Mouse (Mus musculus): ENCODE measurements around the gene Sult2b1. TPM values are rescaled to one million over a fixed set of nuclear protein-coding genes. Genes with fewer than 3 reads are reported as not detected.

The Sult2b1 gene
- polyA plus RNA-seq, 1 experiment: not detected

- H3K27me3 ChIP-seq (ENCODE audit: control insufficient read depth): peaks cover 5% of the 10 kb centered on the region
Observed at GRCm38 (mm10) chr7:45742338-45742737, 42.1 kb downstream of the Sult2b1 start.

GRCm38 (mm10) chr7:45741777-45742176, 42.7 kb downstream of the Sult2b1 start:
- no peak for TF ChIP-seq TAL1 (IDR thresholded peaks at IDR 0.05; ENCODE audit: low read length)
- H3K4me1 ChIP-seq (ENCODE audit: control insufficient read depth): no peaks in the 10 kb centered on the region; the same call in 1 of the 2 replicates
- H3K36me3 ChIP-seq (ENCODE audit: control insufficient read depth): no peaks in the 10 kb centered on the region
- H3K27me3 ChIP-seq (ENCODE audit: control insufficient read depth): peaks cover 5% of the 10 kb centered on the region
- no peak overlapping the region for H3K4me3 ChIP-seq (replicated peaks)
- peaks cover 3% of the 10 kb centered on the region for H3K9me3 ChIP-seq (ENCODE audit: control insufficient read depth, low read length)

More at GRCm38 (mm10) chr7:45742338-45742737, 42.1 kb downstream of the Sult2b1 start:
- Histone ChIP-seq H3K9me3 (ENCODE audit: control insufficient read depth, low read length) (peaks cover 4% of the 10 kb centered on the region), H3K4me3 (replicated peaks) (no peak overlapping the region), H3K36me3 (ENCODE audit: control insufficient read depth) (no peaks in the 10 kb centered on the region), H3K4me1 (ENCODE audit: control insufficient read depth) (no peaks in the 10 kb centered on the region; the same call in 1 of the 2 replicates)
- TF ChIP-seq GATA1 (IDR thresholded peaks at IDR 0.05; ENCODE audit: low read length) (no peak), TAL1 (IDR thresholded peaks at IDR 0.05; ENCODE audit: low read length) (no peak)

- H3K36me3 ChIP-seq (ENCODE audit: control insufficient read depth): no peaks in the 10 kb centered on the region
- H3K4me1 ChIP-seq (ENCODE audit: control insufficient read depth): no peaks in the 10 kb centered on the region; the same call in 1 of the 2 replicates
- peaks cover 5% of the 10 kb centered on the region for H3K27me3 ChIP-seq (ENCODE audit: control insufficient read depth)
- no peaks in the 10 kb centered on the region for H3K9me3 ChIP-seq (ENCODE audit: control insufficient read depth, low read length)
- TF ChIP-seq TAL1 (IDR thresholded peaks at IDR 0.05; ENCODE audit: low read length): no peak
- TF ChIP-seq GATA1 (IDR thresholded peaks at IDR 0.05; ENCODE audit: low read length): no peak
- H3K4me3 ChIP-seq (replicated peaks): no peak overlapping the region
Observed at GRCm38 (mm10) chr7:45741308-45741707, 43.2 kb downstream of the Sult2b1 start.

- H3K36me3 ChIP-seq (ENCODE audit: control insufficient read depth): no peaks in the 10 kb centered on the region
- no peaks in the 10 kb centered on the region; the same call in 1 of the 2 replicates for H3K4me1 ChIP-seq (ENCODE audit: control insufficient read depth)
- H3K9me3 ChIP-seq (ENCODE audit: control insufficient read depth, low read length): no peaks in the 10 kb centered on the region
- no peak overlapping the region for H3K4me3 ChIP-seq (replicated peaks)
- no peak for TF ChIP-seq GATA1 (IDR thresholded peaks at IDR 0.05; ENCODE audit: low read length)
- TF ChIP-seq TAL1 (IDR thresholded peaks at IDR 0.05; ENCODE audit: low read length): no peak
- H3K27me3 ChIP-seq (ENCODE audit: control insufficient read depth): peaks cover 5% of the 10 kb centered on the region
Observed at GRCm38 (mm10) chr7:45739820-45740219, 44.6 kb downstream of the Sult2b1 start.

GRCm38 (mm10) chr7:45739162-45739763, 45.2 kb downstream of the Sult2b1 start:
- TF ChIP-seq GATA1 (IDR thresholded peaks at IDR 0.05; ENCODE audit: low read length) (no peak), TAL1 (IDR thresholded peaks at IDR 0.05; ENCODE audit: low read length) (no peak)
- no peaks in the 10 kb centered on the region for H3K36me3 ChIP-seq (ENCODE audit: control insufficient read depth)

GRCm38 (mm10) chr7:45733477-45733876, 51.0 kb downstream of the Sult2b1 start:
- H3K4me3 ChIP-seq (replicated peaks): no peak overlapping the region
- H3K9me3 ChIP-seq (ENCODE audit: control insufficient read depth, low read length): no peaks in the 10 kb centered on the region
- TF ChIP-seq GATA1 (IDR thresholded peaks at IDR 0.05; ENCODE audit: low read length): no peak
- TF ChIP-seq TAL1 (IDR thresholded peaks at IDR 0.05; ENCODE audit: low read length): no peak
- H3K27me3 ChIP-seq (ENCODE audit: control insufficient read depth): no peaks in the 10 kb centered on the region; the same call in 1 of the 2 replicates
- H3K4me1 ChIP-seq (ENCODE audit: control insufficient read depth): peaks cover 26% of the 10 kb centered on the region
- peaks cover 13% of the 10 kb centered on the region for H3K36me3 ChIP-seq (ENCODE audit: control insufficient read depth)

More at GRCm38 (mm10) chr7:45739162-45739763, 45.2 kb downstream of the Sult2b1 start:
- H3K9me3 ChIP-seq (ENCODE audit: control insufficient read depth, low read length): no peaks in the 10 kb centered on the region
- H3K4me3 ChIP-seq (replicated peaks): no peak overlapping the region
- H3K27me3 ChIP-seq (ENCODE audit: control insufficient read depth): peaks cover 5% of the 10 kb centered on the region
- H3K4me1 ChIP-seq (ENCODE audit: control insufficient read depth): no peaks in the 10 kb centered on the region; the same call in 1 of the 2 replicates

GRCm38 (mm10) chr7:45730727-45731431, 53.6 kb downstream of the Sult2b1 start:
- TF ChIP-seq GATA1 (IDR thresholded peaks at IDR 0.05; ENCODE audit: low read length): no peak
- TF ChIP-seq TAL1 (IDR thresholded peaks at IDR 0.05; ENCODE audit: low read length): no peak
- Histone ChIP-seq H3K9me3 (ENCODE audit: control insufficient read depth, low read length) (no peaks in the 10 kb centered on the region), H3K27me3 (ENCODE audit: control insufficient read depth) (no peaks in the 10 kb centered on the region; the same call in 1 of the 2 replicates), H3K36me3 (ENCODE audit: control insufficient read depth) (peaks cover 37% of the 10 kb centered on the region), H3K4me1 (ENCODE audit: control insufficient read depth) (peaks cover 26% of the 10 kb centered on the region), H3K4me3 (replicated peaks) (no peak overlapping the region)

GRCm38 (mm10) chr7:45727625-45728024, 56.8 kb downstream of the Sult2b1 start:
- peaks cover 26% of the 10 kb centered on the region for H3K4me1 ChIP-seq (ENCODE audit: control insufficient read depth)
- no peak overlapping the region for H3K4me3 ChIP-seq (replicated peaks)
- H3K9me3 ChIP-seq (ENCODE audit: control insufficient read depth, low read length): no peaks in the 10 kb centered on the region
- H3K27me3 ChIP-seq (ENCODE audit: control insufficient read depth): no peaks in the 10 kb centered on the region
- no peak for TF ChIP-seq GATA1 (IDR thresholded peaks at IDR 0.05; ENCODE audit: low read length)
- no peak for TF ChIP-seq TAL1 (IDR thresholded peaks at IDR 0.05; ENCODE audit: low read length)
- peaks cover 70% of the 10 kb centered on the region for H3K36me3 ChIP-seq (ENCODE audit: control insufficient read depth)

- H3K9me3 ChIP-seq (ENCODE audit: control insufficient read depth, low read length): no peaks in the 10 kb centered on the region
- TF ChIP-seq GATA1 (IDR thresholded peaks at IDR 0.05; ENCODE audit: low read length) (no peak), TAL1 (IDR thresholded peaks at IDR 0.05; ENCODE audit: low read length) (no peak)
- H3K36me3 ChIP-seq (ENCODE audit: control insufficient read depth): peaks cover 82% of the 10 kb centered on the region
- no peak overlapping the region for H3K4me3 ChIP-seq (replicated peaks)
- H3K4me1 ChIP-seq (ENCODE audit: control insufficient read depth): peaks cover 25% of the 10 kb centered on the region
- no peaks in the 10 kb centered on the region for H3K27me3 ChIP-seq (ENCODE audit: control insufficient read depth)
Observed at GRCm38 (mm10) chr7:45726419-45726818, 58.0 kb downstream of the Sult2b1 start.
